Mouse (Mus musculus) stomach, embryonic 14.5 days (tissue): ENCODE data around the gene Cachd1. TPM values are rescaled to one million over a fixed set of nuclear protein-coding genes. Genes with fewer than 3 reads are reported as not detected.
A peak's percentile ranks its signal among the peaks of the same experiment; 100 is the strongest.

Experiments used
- ATAC-seq: fragments of 200-750 bp; cut with Nextera tagmentation; 2 replicates; pipeline ENCODE4 v1.8.0; 2017; ENCODE audit warnings: low read depth, moderate TSS enrichment; ENCODE audit not compliant: insufficient number of reproducible peaks, insufficient read depth, low FRiP score
- H3K27ac ChIP-seq: fragments of 300-500 bp; sonication (generic); 2 replicates; pipeline ENCODE4 v1.5.1; 2014; ENCODE audit warnings: mild to moderate bottlenecking, low read length, moderate library complexity, mixed read lengths
- H3K27me3 ChIP-seq: fragments of 300-500 bp; sonication (generic); 2 replicates; pipeline ENCODE4 v1.6.1; 2014; ENCODE audit warnings: low read length, control low read depth, mixed read lengths; ENCODE audit not compliant: control insufficient read depth, insufficient read depth
- H3K36me3 ChIP-seq: fragments of 300-500 bp; sonication (generic); 2 replicates; pipeline ENCODE4 v1.6.1; 2014; ENCODE audit warnings: mild to moderate bottlenecking, control low read depth, low read length, moderate library complexity, mixed read lengths; ENCODE audit not compliant: control insufficient read depth, insufficient read depth
- H3K4me1 ChIP-seq: fragments of 300-500 bp; sonication (generic); 2 replicates; pipeline ENCODE4 v1.6.1; 2014; ENCODE audit warnings: low read length, control low read depth, mixed read lengths; ENCODE audit not compliant: control insufficient read depth, insufficient read depth
- H3K4me2 ChIP-seq: fragments of 300-500 bp; sonication (generic); replicated peaks from 2 replicates; pipeline ENCODE4 v1.6.1; 2014; ENCODE audit warnings: low read depth, low read length, control low read depth
- H3K4me3 ChIP-seq: fragments of 300-500 bp; sonication (generic); 2 replicates; pipeline ENCODE4 v1.5.1; 2014; ENCODE audit warnings: low read depth, low read length, control low read depth
- H3K9ac ChIP-seq: fragments of 300-500 bp; sonication (generic); replicated peaks from 2 replicates; pipeline ENCODE4 v1.6.1; 2014; ENCODE audit warnings: low read depth, mild to moderate bottlenecking, control low read depth, low read length, moderate library complexity, mixed read lengths
- H3K9me3 ChIP-seq: fragments of 300-500 bp; sonication (generic); 2 replicates; pipeline ENCODE4 v1.6.1; 2016; ENCODE audit warnings: low read depth, low read length, control low read depth; ENCODE audit not compliant: control insufficient read depth
- WGBS: fragments of 180-500 bp; shearing (Covaris S2); extraction: QIAGEN DNeasy Blood & Tissue Kit; methylation state at CpG from one replicate; pipeline ENCODE4 v1.1.7; 2014; 5-methylcytosine and 5-hydroxymethylcytosine counted together
- polyA plus RNA-seq: library from polyadenylated mRNA; unstranded; fragments of >200 nt; fragmentation: Nextera tagmentation; extraction: Ambion mirVana; gene quantifications from 2 replicates; pipeline ENCODE4 v1.2.1, GENCODE M21; 2014

Cachd1 gene
- polyA plus RNA-seq, 1 experiment from 2014 or later: 19.5 TPM

GRCm38 (mm10) chr4:100886743-100887416 is 110.4 kb downstream of the Cachd1 start:
- Histone ChIP-seq H3K9ac (no peak overlapping the region), H3K4me2 (peak overlapping the region; percentile 10; the same call in 1 of the 2 replicates), H3K36me3 (no peaks in the 10 kb centered on the region), H3K4me1 (peaks cover 19% of the 10 kb centered on the region), H3K9me3 (no peaks in the 10 kb centered on the region), H3K27ac (peak overlapping the region; percentile 92), H3K27me3 (no peaks in the 10 kb centered on the region), H3K4me3 (no peak overlapping the region)
- ATAC-seq: no peak
- 73% methylated on average over 8 of the region's 8 CpGs for WGBS

DNA sequence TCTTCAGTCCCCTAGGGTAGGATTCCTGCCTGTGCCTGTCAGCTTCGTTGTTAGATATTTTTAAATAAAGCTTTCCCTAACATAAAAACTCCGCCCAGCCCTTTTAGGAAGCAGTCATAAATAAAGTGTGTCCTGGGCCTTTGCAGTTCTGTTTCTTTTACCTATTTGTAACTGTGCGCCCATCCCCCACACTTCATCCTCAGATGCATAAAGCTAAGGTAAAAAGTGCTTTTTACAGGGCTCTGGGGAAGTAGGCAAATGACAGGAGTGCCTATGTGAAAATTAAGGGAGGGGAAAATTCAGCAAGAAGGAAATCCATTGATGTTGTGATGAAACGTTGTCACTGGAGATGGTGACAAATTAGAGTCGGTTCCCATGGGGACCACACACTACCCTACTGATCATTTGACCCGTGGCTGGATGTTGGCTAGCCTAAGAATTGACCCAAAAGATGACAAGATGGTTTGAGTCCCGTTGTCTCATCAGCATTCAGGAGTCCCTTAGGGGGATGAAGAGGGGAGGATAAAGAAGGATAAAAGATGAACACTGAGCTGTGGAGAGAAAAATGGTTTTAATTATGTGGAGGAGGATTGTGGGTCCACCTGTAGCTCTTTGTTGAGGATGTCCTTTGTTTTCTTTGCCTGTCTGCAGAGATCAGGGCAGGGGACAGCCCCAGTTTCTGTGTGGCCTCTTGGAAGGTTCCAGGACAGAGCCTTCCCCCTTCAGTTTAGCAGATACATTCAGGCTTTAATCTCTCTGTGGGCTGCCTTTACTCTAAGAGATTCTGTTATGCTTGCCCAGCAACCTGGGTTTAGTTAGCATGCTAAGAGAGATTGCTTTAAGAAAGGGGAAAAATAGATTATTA is 113.9 kb downstream of the Cachd1 start:
- WGBS: 40% methylated on average over 7 of the region's 7 CpGs
- peaks cover 19% of the 10 kb centered on the region for H3K4me1 ChIP-seq
- no peak overlapping the region for H3K9ac ChIP-seq
- H3K4me3 ChIP-seq: no peak overlapping the region
- no peaks in the 10 kb centered on the region for H3K27me3 ChIP-seq
- no peaks in the 10 kb centered on the region for H3K36me3 ChIP-seq
- no peak overlapping the region for H3K27ac ChIP-seq
- no peaks in the 10 kb centered on the region for H3K9me3 ChIP-seq
- no peak overlapping the region for H3K4me2 ChIP-seq
- ATAC-seq: no peak

DNA sequence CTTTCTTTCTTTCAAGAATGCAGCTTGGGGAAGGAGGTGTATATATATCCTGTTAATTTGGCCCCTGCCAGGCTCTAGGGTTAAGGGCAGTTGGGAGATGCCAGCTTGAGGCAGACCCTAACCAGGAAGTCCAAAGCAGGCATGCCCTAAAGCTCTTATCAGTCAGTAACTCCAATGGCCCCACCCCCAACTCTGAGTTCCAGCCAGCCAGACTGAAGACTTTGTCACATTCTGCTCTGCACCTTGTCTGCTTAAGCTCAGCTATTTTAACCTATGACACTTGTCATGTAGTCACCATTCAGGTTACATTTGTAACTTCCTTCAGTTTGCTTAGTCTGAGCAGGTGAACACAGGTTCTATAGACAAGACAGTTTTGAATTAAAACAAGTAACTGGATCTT is 117.3 kb downstream of the Cachd1 start:
- no peak overlapping the region for H3K4me3 ChIP-seq
- H3K27me3 ChIP-seq: no peaks in the 10 kb centered on the region
- ATAC-seq: no peak
- 0 out of 2 replicates have a peak, but pooled peaks cover 4% of the 10 kb centered on the region for H3K4me1 ChIP-seq
- no peaks in the 10 kb centered on the region; the same call in 1 of the 2 replicates for H3K36me3 ChIP-seq
- H3K27ac ChIP-seq: no peak overlapping the region
- no peak overlapping the region for H3K9ac ChIP-seq
- H3K4me2 ChIP-seq: no peak overlapping the region
- no peaks in the 10 kb centered on the region for H3K9me3 ChIP-seq

DNA sequence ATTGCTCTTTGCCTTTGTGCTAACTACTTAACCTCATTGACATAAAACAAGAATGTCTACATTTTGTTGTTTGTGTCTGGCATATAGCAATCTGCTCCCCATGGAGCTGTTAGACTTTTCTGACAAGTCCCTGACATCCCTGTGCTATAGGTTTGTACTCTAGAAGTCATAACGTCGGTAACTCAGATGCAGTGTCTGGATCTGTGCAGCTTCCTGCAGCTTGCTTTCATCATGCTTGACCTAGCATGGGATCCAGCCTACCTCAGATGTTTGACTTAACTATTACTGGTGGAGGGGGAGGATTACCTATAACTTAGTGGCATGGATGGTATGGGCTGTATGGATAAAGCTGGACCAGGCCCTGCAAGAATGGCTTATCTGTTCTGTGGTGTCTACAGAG is 117.7 kb downstream of the Cachd1 start:
- ATAC-seq: no peak
- Histone ChIP-seq H3K4me1 (0 out of 2 replicates have a peak, but pooled peaks cover 4% of the 10 kb centered on the region), H3K27ac (no peak overlapping the region), H3K9me3 (no peaks in the 10 kb centered on the region), H3K27me3 (no peaks in the 10 kb centered on the region), H3K36me3 (no peaks in the 10 kb centered on the region; the same call in 1 of the 2 replicates), H3K4me2 (no peak overlapping the region), H3K4me3 (no peak overlapping the region), H3K9ac (no peak overlapping the region)
- 62% methylated on average over 2 of the region's 2 CpGs for WGBS

DNA sequence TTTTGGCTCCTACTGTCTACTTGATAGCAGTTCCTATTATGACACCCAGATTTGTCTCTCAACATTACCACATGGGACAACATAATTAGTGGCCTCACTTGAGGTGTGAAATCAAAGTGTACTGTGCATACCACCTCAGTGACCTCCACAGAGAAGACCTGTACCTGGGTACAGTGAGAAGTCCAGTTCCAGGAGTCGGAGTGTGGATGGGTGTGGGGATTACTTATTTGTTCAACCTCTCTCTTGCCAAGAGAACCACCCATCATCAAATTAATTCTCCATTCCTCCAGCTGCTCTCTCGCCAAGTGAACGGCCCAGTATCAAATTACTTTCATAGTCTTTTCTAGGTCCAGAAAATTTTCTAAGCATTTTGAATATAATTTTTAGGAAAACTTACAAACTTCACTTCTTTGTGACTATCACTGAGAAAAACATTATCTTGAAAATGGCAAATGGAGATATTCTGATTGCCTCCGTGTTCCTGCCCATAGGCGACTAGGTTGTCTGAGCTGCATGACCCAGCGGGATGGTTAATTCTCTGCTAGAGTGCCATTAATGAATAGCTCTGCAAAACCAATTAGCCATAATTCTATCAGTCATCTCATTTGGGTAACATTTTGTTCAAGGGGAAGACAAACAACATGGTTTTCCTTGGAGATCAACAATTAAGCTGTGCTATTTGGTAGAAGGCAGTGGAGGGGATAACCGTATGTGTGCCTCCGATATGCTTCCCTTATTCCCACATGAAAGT is 120.0 kb downstream of the Cachd1 start:
- H3K27me3 ChIP-seq: no peaks in the 10 kb centered on the region
- WGBS: 82% methylated on average over 8 of the region's 8 CpGs
- H3K9ac ChIP-seq: no peak overlapping the region
- H3K9me3 ChIP-seq: no peaks in the 10 kb centered on the region
- H3K36me3 ChIP-seq: no peaks in the 10 kb centered on the region; the same call in 1 of the 2 replicates
- H3K4me1 ChIP-seq: no peaks in the 10 kb centered on the region
- H3K4me2 ChIP-seq: no peak overlapping the region
- H3K4me3 ChIP-seq: no peak overlapping the region
- no peak overlapping the region for H3K27ac ChIP-seq
- no peak for ATAC-seq

GRCm38 (mm10) chr4:100897943-100898342 is 121.5 kb downstream of the Cachd1 start:
- H3K27ac ChIP-seq: no peak overlapping the region
- H3K36me3 ChIP-seq: no peaks in the 10 kb centered on the region; the same call in 1 of the 2 replicates
- H3K4me2 ChIP-seq: no peak overlapping the region
- H3K4me3 ChIP-seq: no peak overlapping the region
- no peaks in the 10 kb centered on the region for H3K27me3 ChIP-seq
- ATAC-seq: no peak
- H3K9ac ChIP-seq: no peak overlapping the region
- H3K9me3 ChIP-seq: no peaks in the 10 kb centered on the region
- H3K4me1 ChIP-seq: no peaks in the 10 kb centered on the region
- WGBS: 81% methylated on average over 3 of the region's 3 CpGs

DNA sequence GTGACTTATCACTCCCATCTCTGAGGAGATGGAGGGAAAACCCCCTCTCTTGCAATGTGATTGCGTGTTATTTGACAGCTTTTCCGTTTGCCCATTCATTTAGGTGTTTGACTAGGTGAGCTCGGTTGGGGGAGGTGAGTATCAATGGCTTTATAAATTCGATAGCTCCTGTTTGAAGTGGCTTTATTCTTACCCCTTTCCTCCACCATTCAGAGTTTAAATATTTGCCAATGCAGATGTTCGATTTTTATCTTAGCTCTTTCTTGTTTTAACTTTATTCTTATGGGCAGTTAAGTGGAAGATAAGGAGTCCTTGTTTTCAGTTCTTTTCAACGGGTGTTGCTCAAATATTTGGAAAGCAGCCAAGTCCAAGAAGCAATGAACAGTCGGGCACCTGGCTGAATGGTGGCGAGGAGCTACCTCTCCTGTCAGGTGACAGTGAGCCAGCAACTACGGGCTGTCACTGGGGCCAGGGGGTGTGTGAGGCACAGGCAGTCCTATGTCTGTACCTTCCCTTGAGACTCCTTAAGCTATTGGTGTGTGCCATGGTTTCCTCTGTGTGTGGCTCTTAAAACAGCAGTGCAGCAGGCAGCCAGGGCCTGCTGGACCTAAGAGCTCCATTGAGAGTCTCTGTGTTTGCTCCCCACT is 133.3 kb downstream of the Cachd1 start:
- Histone ChIP-seq H3K4me3 (no peak overlapping the region), H3K4me1 (peaks cover 30% of the 10 kb centered on the region; the same call in 1 of the 2 replicates), H3K9ac (no peak overlapping the region), H3K4me2 (no peak overlapping the region), H3K36me3 (no peaks in the 10 kb centered on the region), H3K9me3 (no peaks in the 10 kb centered on the region), H3K27me3 (no peaks in the 10 kb centered on the region), H3K27ac (no peak overlapping the region; the same call in 1 of the 2 replicates)
- peak; percentile 89 for ATAC-seq
- WGBS: 35% methylated on average over 9 of the region's 9 CpGs
